Mouse (Mus musculus) regulatory T cell (primary cell): ENCODE measurements around the gene Gm20458.

Experiments
- in situ Hi-C: fragments of 300-600 bp; cut with MboI, MseI; formaldehyde crosslinking; loops from one replicate; pipeline ENCODE4 v1.15.1; 2025; ENCODE audit warnings: high pct_unique_total_duplicates

Gene Gm20458

GRCm38 (mm10) chr2:164528557-164528956 is 67.8 kb downstream of the Gm20458 start:
- in situ Hi-C loops: no loop called here

DNA sequence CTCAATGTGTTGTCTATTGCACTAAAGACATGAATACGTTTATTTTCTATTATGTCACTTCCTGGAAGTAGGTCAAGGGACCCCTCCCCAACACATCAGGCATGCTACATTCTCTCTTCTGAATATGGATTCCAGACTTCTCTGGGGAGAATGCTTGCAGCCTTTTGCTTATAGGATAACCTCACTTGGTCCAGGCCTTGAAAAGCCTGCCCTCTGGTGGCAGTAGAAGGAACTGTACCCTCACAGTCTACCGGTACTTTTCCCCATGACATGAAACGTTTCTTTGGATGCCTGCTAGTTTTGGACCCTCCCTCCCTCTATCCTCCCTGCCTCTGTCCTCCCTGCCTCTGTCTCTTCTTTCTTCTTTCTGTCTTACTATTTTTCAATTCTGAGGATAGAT is 70.4 kb downstream of the Gm20458 start:
- in situ Hi-C loops: no loop called here

- in situ Hi-C loops: no loop called here
Measured at GRCm38 (mm10) chr2:164534315-164534714, 73.5 kb downstream of the Gm20458 start.

GRCm38 (mm10) chr2:164537003-164537402 is 76.2 kb downstream of the Gm20458 start:
- in situ Hi-C loops: no loop called here
